ENCODE assay signal across 8 mouse cellular contexts in genomic region chr17:78361939-78362728, GRCm38 (mm10). TPM values are rescaled to one million over a fixed set of nuclear protein-coding genes. Genes with fewer than 3 reads are reported as not detected.
DNase-seq lines count a peak whose midpoint lies in the region; ATAC-seq and TF ChIP-seq lines count a peak whose summit lies in the region.

No protein-coding gene starts in this region.

- peaks cover 15 to 44% of the 10 kb centered on the region in 2 experiments for H3K4me1 ChIP-seq in CH12.LX (ENCODE audit: control insufficient read depth in 1 of 2, insufficient read depth in 2 of 2)
- H3K4me1 ChIP-seq in kidney, adult 2 months (ENCODE audit: control insufficient read depth, insufficient read depth, low read length): peaks cover 3% of the 10 kb centered on the region; the same call in 1 of the 2 replicates
- H3K4me1 ChIP-seq in hindbrain, postnatal 0 days (ENCODE audit: insufficient read depth, low read length): no peaks in the 10 kb centered on the region

- no peaks in the 10 kb centered on the region for H3K27me3 ChIP-seq in CH12.LX (replicated peaks)
- H3K27me3 ChIP-seq in kidney, adult 2 months (replicated peaks; ENCODE audit: control insufficient read depth, insufficient read depth, low read length): no peaks in the 10 kb centered on the region
- H3K27me3 ChIP-seq in hindbrain, postnatal 0 days (ENCODE audit: insufficient read depth, low read length): no peaks in the 10 kb centered on the region

- TF ChIP-seq POLR2A in CH12.LX (IDR thresholded peaks at IDR 0.05; ENCODE audit: low read depth, low read length): peak; percentile 56
- no peak for TF ChIP-seq POLR2A in kidney, adult 2 months (IDR thresholded peaks at IDR 0.05; ENCODE audit: low read depth, low read length)

- H3K4me2 ChIP-seq in CH12.LX (ENCODE audit: insufficient read depth, low read depth, poor library complexity, severe bottlenecking): peak overlapping the region; percentile 77
- no peak overlapping the region for H3K4me2 ChIP-seq in hindbrain, postnatal 0 days (ENCODE audit: low read depth, low read length)

- WGBS in kidney, adult 2 months: 61% methylated on average over 13 of the region's 13 CpGs
- WGBS in hindbrain, postnatal 0 days: 80% methylated on average over 13 of the region's 13 CpGs

- peak; percentile 95 for TF ChIP-seq EP300 in CH12.LX (IDR thresholded peaks at IDR 0.05; ENCODE audit: low read length)

- peak overlapping the region; percentile 43 for H3K9ac ChIP-seq in CH12.LX (ENCODE audit: insufficient read depth, low read depth)
- no peak overlapping the region for H3K9ac ChIP-seq in hindbrain, postnatal 0 days (replicated peaks; ENCODE audit: low read length)

- dilution Hi-C loops in CH12.LX (cut with MboI; ENCODE audit: extremely low pct_ligation_motif_present, extremely low pct_unique_long_range_greater_than_20kb, low sequenced_read_pairs): no loop called here

- peak; percentile 87 for DNase-seq in CH12.LX (ENCODE audit: extremely low read depth)
- DNase-seq in c-Kit-positive CD71-negative TER-119-negative erythroid progenitor cells, embryonic 14.5 days (ENCODE audit: low read depth): peak; percentile 51
- peak; percentile 77 for DNase-seq in kidney, adult 2 months
- peak; percentile 70 for DNase-seq in lung, postnatal 25 days (ENCODE audit: low spot score)
- peak; percentile 82 for DNase-seq in thymus, postnatal 0 days (ENCODE audit: low spot score)
- DNase-seq in hindbrain, postnatal 0 days (ENCODE audit: low spot score): no peak
- DNase-seq in urinary bladder, adult 2 months (ENCODE audit: low spot score): no peak
- no peak for DNase-seq in embryo, embryonic 10.5 days (ENCODE audit: low spot score)

- peak overlapping the region in 2 of 3 experiments; percentile 22 to 29 for H3K4me3 ChIP-seq in CH12.LX (replicated peaks in 1 of 3; ENCODE audit: low read depth in 2 of 3, low read length in 2 of 3, poor library complexity in 1 of 3)
- H3K4me3 ChIP-seq in kidney, adult 2 months (ENCODE audit: insufficient read depth, low read depth, low read length): no peak overlapping the region
- no peak overlapping the region for H3K4me3 ChIP-seq in hindbrain, postnatal 0 days (ENCODE audit: low read length)

- H3K36me3 ChIP-seq in CH12.LX (replicated peaks in 1 of 2; ENCODE audit: control insufficient read depth in 1 of 2, insufficient read depth in 1 of 2, low read length in 1 of 2): peaks cover 40 to 65% of the 10 kb centered on the region in 2 experiments
- H3K36me3 ChIP-seq in kidney, adult 2 months (ENCODE audit: control insufficient read depth, insufficient read depth, low read length): no peaks in the 10 kb centered on the region
- no peaks in the 10 kb centered on the region for H3K36me3 ChIP-seq in hindbrain, postnatal 0 days (ENCODE audit: insufficient read depth, low read length)

- no peak for TF ChIP-seq CTCF in CH12.LX (conservative IDR thresholded peaks at IDR 0.05 in 1 of 2, IDR thresholded peaks at IDR 0.05 in 1 of 2; ENCODE audit: low read depth in 2 of 2, low read length in 2 of 2)
- TF ChIP-seq CTCF in kidney, adult 2 months (conservative IDR thresholded peaks at IDR 0.05; ENCODE audit: insufficient read depth, insufficient read length, low read depth, low read length): no peak
- no peak for TF ChIP-seq CTCF in hindbrain, postnatal 0 days (IDR thresholded peaks at IDR 0.05; ENCODE audit: low read depth)

- no peaks in the 10 kb centered on the region for H3K79me2 ChIP-seq in CH12.LX (replicated peaks; ENCODE audit: control insufficient read depth, extremely low read depth, insufficient read depth, poor library complexity, severe bottlenecking)

- H3K27ac ChIP-seq in CH12.LX (ENCODE audit: insufficient read depth, low read depth): peak overlapping the region; percentile 81
- H3K27ac ChIP-seq in kidney, adult 2 months (ENCODE audit: insufficient read depth, low read depth, low read length): peak overlapping the region; percentile 83
- no peak overlapping the region; the same call in 1 of the 2 replicates for H3K27ac ChIP-seq in hindbrain, postnatal 0 days

- in situ Hi-C loops in CH12.LX (cut with MboI; ENCODE audit: low pct_ligation_motif_present, low pct_unique_long_range_greater_than_20kb, low sequenced_read_pairs): no loop called here

- TF ChIP-seq RAD21 in CH12.LX (IDR thresholded peaks at IDR 0.05; ENCODE audit: low read depth, low read length): no peak; the same call in 1 of the 2 replicates

- no peak for ATAC-seq in hindbrain, postnatal 0 days

- no peaks in the 10 kb centered on the region for H3K9me3 ChIP-seq in CH12.LX (replicated peaks; ENCODE audit: low read length)
- no peaks in the 10 kb centered on the region for H3K9me3 ChIP-seq in hindbrain, postnatal 0 days (ENCODE audit: low read length)

TF ChIP-seq in CH12.LX, 34 proteins besides CTCF, POLR2A, EP300 and RAD21:
- TF ChIP-seq RCOR1 (conservative IDR thresholded peaks at IDR 0.05; ENCODE audit: low read depth, low read length): peak; percentile 74; the same call in 1 of the 2 replicates
- TF ChIP-seq SIN3A (IDR thresholded peaks at IDR 0.05; ENCODE audit: low read length): peak; percentile 88
- TF ChIP-seq ZNF384 (IDR thresholded peaks at IDR 0.05; ENCODE audit: low read depth, low read length): no peak
- TF ChIP-seq JUN (IDR thresholded peaks at IDR 0.05; ENCODE audit: insufficient read depth, low read depth, low read length): 0 out of 2 replicates have a peak, but pooled peaks have one; percentile 18
- no peak for TF ChIP-seq USF1 (IDR thresholded peaks at IDR 0.05; ENCODE audit: low read depth, low read length)
- peak; percentile 66 for TF ChIP-seq CHD2 (IDR thresholded peaks at IDR 0.05; ENCODE audit: low read length)
- peak; percentile 87 for TF ChIP-seq TCF12 (IDR thresholded peaks at IDR 0.05; ENCODE audit: low read depth, low read length)
- no peak for TF ChIP-seq UBTF (IDR thresholded peaks at IDR 0.05; ENCODE audit: low read depth, low read length)
- no peak for TF ChIP-seq NRF1 (IDR thresholded peaks at IDR 0.05; ENCODE audit: low read depth, low read length)
- peak; percentile 50 for TF ChIP-seq POLR2AphosphoS2 (IDR thresholded peaks at IDR 0.05; ENCODE audit: low read depth, low read length)
- TF ChIP-seq MAFK (IDR thresholded peaks at IDR 0.05; ENCODE audit: insufficient replicate concordance, low read length): peak; percentile 70
- TF ChIP-seq SMC3 (IDR thresholded peaks at IDR 0.05; ENCODE audit: low read depth, low read length): no peak
- TF ChIP-seq MAZ (IDR thresholded peaks at IDR 0.05; ENCODE audit: low read depth, low read length): no peak
- no peak for TF ChIP-seq USF2 (conservative IDR thresholded peaks at IDR 0.05; ENCODE audit: low read depth, low read length)
- no peak for TF ChIP-seq CHD1 (IDR thresholded peaks at IDR 0.05; ENCODE audit: low read depth, low read length)
- no peak for TF ChIP-seq ZC3H11A (IDR thresholded peaks at IDR 0.05; ENCODE audit: low read depth, low read length)
- TF ChIP-seq JUND (conservative IDR thresholded peaks at IDR 0.05; ENCODE audit: low read depth, low read length): no peak; the same call in 1 of the 2 replicates
- TF ChIP-seq ZKSCAN1 (IDR thresholded peaks at IDR 0.05; ENCODE audit: borderline replicate concordance, low read depth, low read length): no peak
- TF ChIP-seq E2F4 (IDR thresholded peaks at IDR 0.05; ENCODE audit: insufficient replicate concordance, low read depth, low read length): no peak
- TF ChIP-seq MAX (IDR thresholded peaks at IDR 0.05; ENCODE audit: low read length): peak; percentile 60; the same call in 1 of the 2 replicates
- peak; percentile 97 for TF ChIP-seq BHLHE40 (IDR thresholded peaks at IDR 0.05; ENCODE audit: low read depth, low read length)
- peak; percentile 47; the same call in 1 of the 2 replicates for TF ChIP-seq MXI1 (IDR thresholded peaks at IDR 0.05; ENCODE audit: low read depth, low read length)
- TF ChIP-seq ZMIZ1 (IDR thresholded peaks at IDR 0.05; ENCODE audit: low read depth, low read length): no peak
- TF ChIP-seq IRF4 (IDR thresholded peaks at IDR 0.05; ENCODE audit: low read depth, low read length): peak; percentile 96
- TF ChIP-seq TBP (conservative IDR thresholded peaks at IDR 0.05; ENCODE audit: low read depth, low read length): 0 out of 2 replicates have a peak, but pooled peaks have one; percentile 17
- peak; percentile 83 for TF ChIP-seq ELF1 (IDR thresholded peaks at IDR 0.05; ENCODE audit: low read depth, low read length)
- TF ChIP-seq ETS1 (conservative IDR thresholded peaks at IDR 0.05; ENCODE audit: low read depth, low read length): peak; percentile 86
- TF ChIP-seq NELFE (IDR thresholded peaks at IDR 0.05; ENCODE audit: low read depth, low read length): no peak
- TF ChIP-seq KAT2A (IDR thresholded peaks at IDR 0.05; ENCODE audit: insufficient replicate concordance, low read length): no peak
- TF ChIP-seq MEF2A (IDR thresholded peaks at IDR 0.05; ENCODE audit: borderline replicate concordance, low read depth, low read length): peak; percentile 88
- TF ChIP-seq HCFC1 (IDR thresholded peaks at IDR 0.05; ENCODE audit: low read depth, low read length): peak; percentile 56
- TF ChIP-seq MYC (IDR thresholded peaks at IDR 0.05; ENCODE audit: low read depth, low read length): peak; percentile 76
- TF ChIP-seq PAX5 (IDR thresholded peaks at IDR 0.05; ENCODE audit: low read length): no peak
- TF ChIP-seq GABPA (IDR thresholded peaks at IDR 0.05; ENCODE audit: insufficient replicate concordance, low read depth, low read length): no peak

RNA-seq across cellular contexts. Expression of gene Fez2, which starts 55.8 kb away (rescaled TPM):
- total RNA-seq in CH12.LX (2012; rRNA removed): 12.8 and 14.2 TPM in 2 replicates
- total RNA-seq in CH12.LX (2014; rRNA removed): 13.5 and 14.8 TPM in 2 replicates
- 17.6 and 18.7 TPM in 2 replicates for polyA plus RNA-seq in CH12.LX (2012; ENCODE audit: insufficient read length, low read depth)
- 37.1 and 42.9 TPM in 2 replicates for polyA plus RNA-seq in kidney, adult 2 months (2012; rRNA removed)
- polyA plus RNA-seq in thymus, postnatal 0 days (2015; fragmentation: Nextera tagmentation; extraction: Ambion mirVana): 21.2 and 21.3 TPM in 2 replicates
- total RNA-seq in hindbrain, postnatal 0 days (2014; rRNA removed): 36.5 and 46.2 TPM in 2 replicates
- 62.0 and 63.3 TPM in 2 replicates for polyA plus RNA-seq in hindbrain, postnatal 0 days (2015; fragmentation: Nextera tagmentation; extraction: Ambion mirVana)
- polyA plus RNA-seq in urinary bladder, adult 2 months (2012; rRNA removed): 122 and 125 TPM in 2 replicates

Comparison
In these comparisons a context has a peak if more than half of its experiments do, and no peak if none do; other contexts are left out.
1. DNase-seq: peak in CH12.LX (single experiment), c-Kit-positive CD71-negative TER-119-negative erythroid progenitor cells, embryonic 14.5 days (single experiment), kidney, adult 2 months (single experiment), lung, postnatal 25 days (single experiment) and thymus, postnatal 0 days (single experiment); none in hindbrain, postnatal 0 days (single experiment), urinary bladder, adult 2 months (single experiment) and embryo, embryonic 10.5 days (single experiment).
2. H3K4me3 ChIP-seq: peak in CH12.LX (2 of 3); none in kidney, adult 2 months (single experiment) and hindbrain, postnatal 0 days (single experiment).